Mouse (Mus musculus) kidney, embryonic 14.5 days (tissue): ENCODE data around the gene Fahd1. TPM values are rescaled to one million over a fixed set of nuclear protein-coding genes. Genes with fewer than 3 reads are reported as not detected.

ENCODE experiments used
- ATAC-seq: fragments of 200-750 bp; cut with Nextera tagmentation; 2 replicates; pipeline ENCODE4 v1.8.0; 2017; ENCODE audit warnings: moderate number of reproducible peaks, mild to moderate bottlenecking, moderate TSS enrichment, moderate library complexity; ENCODE audit not compliant: low FRiP score, low TSS enrichment
- H3K27ac ChIP-seq: fragments of 300-500 bp; sonication (generic); 2 replicates; pipeline ENCODE4 v1.5.1; 2014; ENCODE audit warnings: low read depth, mild to moderate bottlenecking, low read length, moderate library complexity, mixed read lengths
- H3K27me3 ChIP-seq: fragments of 300-500 bp; sonication (generic); 2 replicates; pipeline ENCODE4 v1.6.1; 2014; ENCODE audit warnings: mild to moderate bottlenecking, low read length; ENCODE audit not compliant: control insufficient read depth, insufficient read depth
- H3K36me3 ChIP-seq: fragments of 300-500 bp; sonication (generic); 2 replicates; pipeline ENCODE4 v1.6.1; 2014; ENCODE audit warnings: low read length, mixed read lengths; ENCODE audit not compliant: control insufficient read depth, insufficient read depth
- H3K4me1 ChIP-seq: fragments of 300-500 bp; sonication (generic); 2 replicates; pipeline ENCODE4 v1.6.1; 2014; ENCODE audit warnings: low read length, mixed read lengths; ENCODE audit not compliant: control insufficient read depth, insufficient read depth
- H3K4me2 ChIP-seq: fragments of 300-500 bp; sonication (generic); replicated peaks from 2 replicates; pipeline ENCODE4 v1.6.1; 2014; ENCODE audit warnings: low read depth, mild to moderate bottlenecking, low read length
- H3K4me3 ChIP-seq: fragments of 300-500 bp; sonication (generic); 2 replicates; pipeline ENCODE4 v1.5.1; 2014; ENCODE audit warnings: mild to moderate bottlenecking, low read length
- H3K9ac ChIP-seq: fragments of 300-500 bp; sonication (generic); 2 replicates; pipeline ENCODE4 v1.6.1; 2014; ENCODE audit warnings: low read depth, mild to moderate bottlenecking, low read length, moderate library complexity
- H3K9me3 ChIP-seq: fragments of 300-500 bp; sonication (generic); 2 replicates; pipeline ENCODE4 v1.6.1; 2016; ENCODE audit warnings: low read length; ENCODE audit not compliant: control insufficient read depth
- WGBS: fragments of 180-500 bp; shearing (Covaris S2); extraction: QIAGEN DNeasy Blood & Tissue Kit; methylation state at CpG from one replicate; pipeline ENCODE4 v1.1.7; 2014; 5-methylcytosine and 5-hydroxymethylcytosine counted together
- polyA plus RNA-seq: library from polyadenylated mRNA; unstranded; fragments of >200 nt; fragmentation: Nextera tagmentation; extraction: Ambion mirVana; gene quantifications from 2 replicates; pipeline ENCODE4 v1.2.1, GENCODE M21; 2014

Fahd1 gene
- polyA plus RNA-seq, 1 experiment from 2014 or later = 34.1 TPM

DNA sequence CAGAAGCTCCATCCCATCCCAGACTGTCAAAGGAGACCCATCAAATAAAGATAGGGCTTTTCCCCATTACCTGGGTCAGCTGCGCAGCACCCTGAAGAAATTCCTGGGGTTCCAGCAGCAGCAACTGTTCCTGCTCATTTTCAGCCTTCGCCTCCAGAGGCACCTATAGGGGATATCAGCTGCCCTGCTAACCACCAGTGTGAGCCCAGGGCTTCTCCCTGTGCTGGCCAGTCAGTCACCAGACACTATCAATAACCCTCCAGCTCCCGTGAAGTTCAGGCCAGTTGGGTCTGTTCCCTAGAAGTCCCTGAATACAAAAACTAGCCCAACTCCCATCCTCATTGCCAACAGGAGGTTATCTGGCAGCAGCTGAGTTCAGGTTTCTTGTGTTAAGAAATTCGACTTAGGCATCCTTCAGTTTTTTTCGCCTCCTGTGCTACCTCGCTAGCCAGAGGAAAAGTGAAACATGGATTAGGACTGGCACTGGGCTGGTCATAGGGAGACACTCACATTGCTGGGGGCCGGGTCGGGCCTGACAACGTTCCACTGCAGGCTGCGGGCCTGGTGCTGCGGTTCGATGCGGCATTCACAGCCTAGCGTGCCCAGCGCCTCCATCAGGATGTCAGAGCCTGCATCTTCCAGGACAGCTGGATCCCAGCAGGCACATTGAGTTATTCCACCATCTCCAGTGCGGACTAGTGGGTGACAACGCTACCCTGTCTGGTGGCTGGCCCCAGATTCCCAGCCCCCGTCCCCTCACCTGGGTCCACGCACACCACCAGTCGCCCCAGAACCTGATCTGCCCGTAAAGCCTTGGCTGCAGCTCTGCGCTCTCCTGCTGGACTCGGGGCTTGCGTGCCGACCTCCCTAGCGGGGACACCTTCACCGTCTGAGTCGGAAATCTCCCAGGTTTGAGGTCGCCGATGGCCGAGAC lies 44.2 kb upstream of the Fahd1 start:
- Histone ChIP-seq H3K9ac (peak overlapping the region; percentile 93), H3K27ac (peak overlapping the region; percentile 79; the same call in 1 of the 2 replicates), H3K4me2 (peak overlapping the region; percentile 92), H3K4me1 (peaks cover 22% of the 10 kb centered on the region), H3K9me3 (no peaks in the 10 kb centered on the region), H3K36me3 (peaks cover 61% of the 10 kb centered on the region), H3K4me3 (peak overlapping the region; percentile 83), H3K27me3 (no peaks in the 10 kb centered on the region)
- 10% methylated on average over 31 of the region's 31 CpGs for WGBS
- ATAC-seq = peak; percentile 5; the same call in 1 of the 2 replicates

DNA sequence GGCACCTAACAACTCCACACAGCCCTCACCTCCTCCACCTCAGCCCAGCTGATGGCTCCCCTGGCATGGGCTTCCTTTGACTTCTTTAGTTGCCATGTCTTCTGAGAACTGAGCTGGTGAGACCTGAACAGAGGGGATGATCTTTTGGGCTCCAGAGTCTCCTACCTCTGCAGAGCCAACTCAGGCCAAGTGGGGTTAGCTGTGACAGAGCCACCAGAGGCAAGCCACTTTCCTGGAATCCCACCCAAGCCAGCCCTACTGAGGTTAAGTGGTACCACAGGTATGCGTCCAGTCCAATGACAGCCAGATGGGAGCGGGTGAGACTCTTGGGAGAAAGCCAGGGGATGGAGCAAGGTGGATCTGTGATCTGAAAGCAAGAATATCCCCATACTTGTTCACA lies 43.1 kb upstream of the Fahd1 start:
- peaks cover 51% of the 10 kb centered on the region for H3K36me3 ChIP-seq
- H3K27me3 ChIP-seq = no peaks in the 10 kb centered on the region
- WGBS = 93% methylated on average over 2 of the region's 2 CpGs
- H3K4me3 ChIP-seq = no peak overlapping the region
- no peaks in the 10 kb centered on the region for H3K9me3 ChIP-seq
- no peak overlapping the region for H3K4me2 ChIP-seq
- ATAC-seq = no peak
- no peak overlapping the region for H3K9ac ChIP-seq
- peaks cover 22% of the 10 kb centered on the region for H3K4me1 ChIP-seq
- no peak overlapping the region for H3K27ac ChIP-seq

DNA sequence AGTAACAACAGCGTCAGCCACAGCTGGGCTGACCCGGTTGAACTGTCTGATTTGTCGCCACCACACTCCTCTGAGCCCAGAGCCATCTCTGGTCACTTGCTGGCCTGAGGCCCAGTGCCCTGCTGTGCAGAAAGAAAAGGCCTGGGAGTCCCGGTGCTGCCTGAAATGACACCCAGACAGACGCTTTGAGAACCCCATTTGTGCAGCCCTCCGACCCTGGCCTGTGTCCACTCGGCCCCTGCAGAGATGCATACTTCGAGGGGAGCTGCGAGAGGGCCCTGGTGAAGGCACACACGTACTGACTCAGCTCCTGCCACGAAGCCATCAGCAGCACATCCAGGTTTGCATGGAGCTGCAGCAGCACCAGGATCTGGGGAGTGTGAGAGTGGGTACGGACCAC lies 42.6 kb upstream of the Fahd1 start:
- H3K36me3 ChIP-seq = peaks cover 46% of the 10 kb centered on the region
- H3K9me3 ChIP-seq = no peaks in the 10 kb centered on the region
- no peak overlapping the region for H3K4me2 ChIP-seq
- no peak overlapping the region for H3K9ac ChIP-seq
- 89% methylated on average over 12 of the region's 12 CpGs for WGBS
- no peak for ATAC-seq
- peaks cover 24% of the 10 kb centered on the region for H3K4me1 ChIP-seq
- no peak overlapping the region for H3K4me3 ChIP-seq
- no peaks in the 10 kb centered on the region for H3K27me3 ChIP-seq
- no peak overlapping the region for H3K27ac ChIP-seq

DNA sequence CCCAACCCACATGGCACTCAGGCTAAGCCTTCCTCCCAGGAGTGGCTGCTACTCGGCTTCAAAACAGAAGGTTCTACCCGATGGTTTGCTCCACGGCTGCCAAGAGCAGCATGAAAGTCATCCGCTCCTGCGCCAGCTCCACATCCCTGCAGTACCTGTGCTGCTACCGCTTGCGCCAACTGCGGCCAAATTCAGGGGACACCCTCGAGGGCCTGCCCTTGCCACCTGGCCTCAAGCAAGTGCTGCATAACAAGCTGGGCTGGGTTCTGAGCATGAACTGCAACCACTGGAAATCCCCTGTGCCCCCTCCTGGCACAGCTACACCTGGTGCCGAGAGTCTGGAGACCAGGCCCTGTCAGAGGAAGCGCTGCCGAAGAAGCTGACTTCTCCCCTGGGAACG lies 41.2 kb upstream of the Fahd1 start:
- peaks cover 40% of the 10 kb centered on the region for H3K36me3 ChIP-seq

DNA sequence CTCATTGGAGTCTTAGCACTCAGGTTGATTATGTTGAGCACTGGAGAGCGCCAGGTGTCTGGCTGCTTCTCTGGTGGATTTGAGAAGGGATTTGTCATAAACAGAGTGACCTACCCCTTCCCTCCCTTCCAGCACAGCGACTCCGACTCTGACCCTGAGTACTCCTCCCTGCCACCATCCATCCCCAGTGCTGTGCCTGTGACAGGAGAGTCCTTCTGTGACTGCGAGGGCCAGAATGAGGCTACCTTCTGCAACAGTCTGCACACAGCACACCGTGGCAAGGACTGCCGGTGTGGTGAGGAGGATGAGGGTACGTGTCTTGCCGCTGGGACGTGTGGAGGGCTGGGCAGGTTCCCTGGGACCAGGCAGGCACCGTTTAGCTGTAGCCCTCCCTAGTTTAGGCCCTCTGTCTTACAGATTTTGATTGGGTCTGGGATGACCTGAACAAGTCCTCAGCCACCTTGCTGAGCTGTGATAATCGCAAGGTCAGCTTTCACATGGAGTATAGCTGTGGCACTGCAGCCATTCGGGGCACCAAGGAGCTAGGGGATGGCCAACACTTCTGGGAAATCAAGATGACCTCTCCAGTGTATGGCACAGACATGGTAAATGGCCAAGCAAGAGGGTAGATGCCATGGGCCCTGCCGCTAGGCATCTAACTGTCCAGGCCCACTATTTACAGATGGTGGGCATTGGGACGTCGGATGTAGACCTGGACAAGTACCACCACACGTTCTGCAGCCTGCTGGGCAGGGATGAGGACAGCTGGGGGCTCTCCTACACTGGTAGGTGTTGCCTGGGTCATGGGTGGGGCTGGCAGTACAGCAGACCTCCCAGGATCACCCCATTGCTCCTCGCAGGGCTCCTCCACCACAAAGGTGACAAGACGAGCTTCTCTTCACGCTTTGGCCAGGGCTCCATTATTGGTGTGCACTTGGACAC lies 40.3 kb upstream of the Fahd1 start:
- no peak overlapping the region for H3K9ac ChIP-seq
- peaks cover 22% of the 10 kb centered on the region for H3K4me1 ChIP-seq
- H3K4me3 ChIP-seq = no peak overlapping the region
- H3K9me3 ChIP-seq = no peaks in the 10 kb centered on the region
- H3K27me3 ChIP-seq = no peaks in the 10 kb centered on the region
- H3K36me3 ChIP-seq = peaks cover 40% of the 10 kb centered on the region
- 84% methylated on average over 19 of the region's 19 CpGs for WGBS
- no peak for ATAC-seq
- no peak overlapping the region for H3K27ac ChIP-seq
- H3K4me2 ChIP-seq = no peak overlapping the region

More for the DNA sequence above, 41.2 kb upstream of the Fahd1 start:
- Histone ChIP-seq H3K4me1 (peaks cover 27% of the 10 kb centered on the region), H3K9me3 (no peaks in the 10 kb centered on the region), H3K9ac (no peak overlapping the region), H3K4me2 (no peak overlapping the region), H3K27me3 (no peaks in the 10 kb centered on the region), H3K27ac (no peak overlapping the region), H3K4me3 (no peak overlapping the region)
- 90% methylated on average over 13 of the region's 13 CpGs for WGBS
- no peak for ATAC-seq

DNA sequence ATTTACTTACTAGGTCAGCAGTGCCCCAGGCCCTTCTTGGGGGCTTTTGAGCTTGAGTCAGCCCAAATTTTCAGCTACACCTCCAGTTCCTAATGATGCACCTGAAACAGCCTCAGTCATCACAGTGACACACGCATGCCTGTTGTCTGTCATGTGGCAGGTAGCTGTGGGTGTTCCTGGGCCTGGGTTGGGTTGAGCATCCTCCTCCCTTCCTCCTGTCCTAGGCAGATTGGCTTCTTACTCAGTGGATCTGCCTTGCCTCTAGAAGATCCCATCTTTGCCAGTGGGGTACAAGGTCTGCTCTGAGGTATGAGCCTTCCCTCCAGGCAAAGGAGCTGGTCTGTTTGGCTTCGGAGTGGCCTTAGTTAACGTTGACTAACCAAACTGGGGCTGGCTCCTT lies 38.7 kb upstream of the Fahd1 start:
- H3K27ac ChIP-seq = no peak overlapping the region
- H3K4me3 ChIP-seq = no peak overlapping the region
- peaks cover 21% of the 10 kb centered on the region for H3K4me1 ChIP-seq
- H3K36me3 ChIP-seq = peaks cover 44% of the 10 kb centered on the region
- H3K9me3 ChIP-seq = no peaks in the 10 kb centered on the region
- H3K9ac ChIP-seq = no peak overlapping the region
- 96% methylated on average over 3 of the region's 3 CpGs for WGBS
- H3K4me2 ChIP-seq = no peak overlapping the region
- no peak for ATAC-seq
- no peaks in the 10 kb centered on the region for H3K27me3 ChIP-seq

DNA sequence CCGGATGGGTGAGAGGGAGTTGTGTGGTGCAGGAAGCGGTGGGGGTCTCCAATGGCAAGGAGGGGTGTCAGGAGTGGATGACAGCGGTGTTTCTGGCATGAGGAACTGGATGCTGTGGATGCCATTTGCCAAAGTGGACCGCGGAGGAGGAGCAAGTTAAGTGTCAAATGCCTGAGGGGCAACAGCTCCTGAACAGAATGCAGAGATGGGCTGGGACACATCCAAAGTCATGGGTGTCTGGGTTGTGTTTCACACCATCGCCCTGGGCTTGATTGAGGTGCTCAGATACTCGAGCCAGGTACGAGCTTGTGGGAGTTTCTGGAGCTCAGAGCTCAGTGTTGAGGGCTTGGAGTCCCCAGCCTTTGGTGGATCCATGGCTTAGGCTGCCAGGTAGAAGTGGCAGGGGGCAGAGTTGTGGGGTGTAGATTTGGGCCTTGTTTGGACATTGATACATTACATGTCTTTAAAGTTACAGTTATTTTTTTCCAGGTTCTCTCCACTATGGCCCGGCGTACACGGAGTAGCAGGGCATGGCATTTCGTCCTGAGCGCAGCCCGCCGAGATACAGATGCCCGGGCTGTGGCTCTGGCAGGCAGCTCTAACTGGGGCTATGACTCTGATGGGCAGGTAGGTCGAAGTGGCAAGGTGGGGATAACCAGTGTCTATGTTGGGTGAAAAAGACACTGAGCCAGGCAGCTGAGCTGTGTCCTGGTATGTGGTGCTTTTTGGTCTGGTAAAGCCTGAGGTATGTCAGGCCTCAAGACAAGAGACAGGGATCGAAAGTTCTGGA lies 37.3 kb upstream of the Fahd1 start:
- Histone ChIP-seq H3K27me3 (no peaks in the 10 kb centered on the region), H3K27ac (no peak overlapping the region), H3K36me3 (peaks cover 47% of the 10 kb centered on the region), H3K9ac (peak overlapping the region; percentile 87), H3K4me3 (peak overlapping the region; percentile 74), H3K4me1 (peaks cover 18% of the 10 kb centered on the region), H3K4me2 (peak overlapping the region; percentile 92), H3K9me3 (no peaks in the 10 kb centered on the region)
- ATAC-seq = no peak
- WGBS = 62% methylated on average over 18 of the region's 18 CpGs

DNA sequence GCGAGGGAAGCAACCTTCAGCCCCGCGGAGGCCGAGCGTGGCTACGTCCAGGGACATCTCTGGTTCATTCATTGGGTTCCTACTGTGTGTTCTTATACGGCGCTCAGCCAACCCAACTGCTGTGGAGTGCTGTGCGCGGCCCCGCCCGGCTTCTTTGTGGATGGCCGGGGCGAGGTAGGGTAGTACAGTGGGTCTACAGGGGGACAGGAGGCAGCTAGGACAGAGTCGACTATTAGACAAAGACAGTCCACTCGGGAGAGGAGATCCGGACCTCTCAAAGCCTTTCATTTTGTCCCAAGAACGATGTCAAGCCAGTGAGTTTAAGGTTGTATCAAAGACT lies 36.7 kb upstream of the Fahd1 start:
- WGBS = 2% methylated on average over 18 of the region's 18 CpGs
- Histone ChIP-seq H3K4me1 (peaks cover 18% of the 10 kb centered on the region), H3K4me3 (peak overlapping the region; percentile 74), H3K27me3 (no peaks in the 10 kb centered on the region), H3K4me2 (peak overlapping the region; percentile 92), H3K27ac (peak overlapping the region; percentile 56), H3K9ac (peak overlapping the region; percentile 87), H3K36me3 (peaks cover 42% of the 10 kb centered on the region), H3K9me3 (no peaks in the 10 kb centered on the region)
- no peak for ATAC-seq
